Mouse (Mus musculus): Measurements from ENCODE around the gene Ccdc189. TPM values are rescaled to one million over a fixed set of nuclear protein-coding genes. Genes with fewer than 3 reads are reported as not detected.
"Not testable (repeated sequence)": the region's sequence is repeated elsewhere in the genome, so short reads cannot be mapped to it uniquely, and the experiment has no call there.

The Ccdc189 gene
- total RNA-seq (2021), result 1 to 10 TPM; 7.5 to 8.9 TPM
- long read RNA-seq, experiment 1, partial matches to known transcripts, result 0 of 16 reads
- long read RNA-seq, experiment 1, other reads (novel, unspliced or antisense), result 9 of 16 reads
- long read RNA-seq, experiment 2, partial matches to known transcripts, result 0 of 9 reads
- long read RNA-seq, experiment 2, other reads (novel, unspliced or antisense), result 6 of 9 reads

GRCm38 (mm10) chr7:127588011-127588871, at the start of gene Ccdc189, which contains the start of gene Rnf40:
Gene Ccdc189 (minus strand): TSS chr7:127588595.
Gene Rnf40 (plus strand): TSS chr7:127588767.
- DNase-seq (ENCODE audit: low spot score in 2 of 2), result peak; percentile 87 to 95

GRCm38 (mm10) chr7:127636963-127637362, 48.6 kb upstream of the Ccdc189 start:
- DNase-seq (ENCODE audit: low spot score in 2 of 2), result peak; percentile 79 to 83

DNA sequence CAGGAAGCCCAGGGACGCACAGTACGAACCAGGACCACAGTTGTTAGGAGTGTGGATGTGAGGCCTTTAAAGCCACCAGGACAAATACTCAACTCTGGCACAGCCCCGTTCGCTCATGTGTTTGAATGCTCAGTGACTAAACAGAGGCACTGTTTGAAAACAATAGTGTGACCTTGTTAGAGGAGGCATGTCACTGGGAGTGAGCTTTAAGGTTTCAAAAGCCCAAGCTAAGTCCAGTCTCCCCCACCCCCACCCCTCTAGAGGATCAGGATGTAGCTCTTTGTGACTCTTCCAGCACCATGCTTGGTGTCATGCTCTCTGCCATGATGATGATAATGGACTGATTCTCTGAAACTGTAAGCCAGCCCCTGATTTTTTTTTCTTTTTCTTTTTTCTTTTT, 43.0 kb upstream of the Ccdc189 start:
- no peak for DNase-seq (ENCODE audit: low spot score in 2 of 2)

GRCm38 (mm10) chr7:127628646-127629045, 40.3 kb upstream of the Ccdc189 start:
- DNase-seq (ENCODE audit: low spot score in 2 of 2), result no peak

DNA sequence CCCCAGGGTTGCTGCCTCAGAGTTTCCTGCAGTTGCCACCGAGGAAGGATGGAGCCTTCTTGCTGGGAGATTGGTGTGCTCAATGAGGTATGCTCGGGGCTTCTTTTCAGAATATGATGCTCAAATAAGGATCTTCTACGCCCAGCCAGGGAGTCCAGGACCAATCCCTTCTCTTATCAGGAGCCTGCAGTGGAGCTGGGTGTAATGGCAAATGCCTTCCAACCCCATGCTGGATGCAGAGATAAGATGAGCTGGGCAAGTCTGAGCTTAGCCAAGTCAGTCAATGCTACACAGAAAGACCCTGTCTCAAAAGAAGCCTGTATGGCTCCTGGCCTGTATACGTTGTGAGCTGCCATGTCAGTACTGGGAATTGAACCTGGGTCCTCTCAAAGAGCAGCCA, 38.1 kb upstream of the Ccdc189 start:
- no peak for DNase-seq (ENCODE audit: low spot score in 2 of 2)

GRCm38 (mm10) chr7:127626039-127626438, 37.6 kb upstream of the Ccdc189 start:
- DNase-seq (ENCODE audit: low spot score in 2 of 2), result no peak

- DNase-seq (ENCODE audit: low spot score in 2 of 2), result not testable (repeated sequence)
These were observed 30.0 kb upstream of the Ccdc189 start for GRCm38 (mm10) chr7:127618402-127618801.

DNA sequence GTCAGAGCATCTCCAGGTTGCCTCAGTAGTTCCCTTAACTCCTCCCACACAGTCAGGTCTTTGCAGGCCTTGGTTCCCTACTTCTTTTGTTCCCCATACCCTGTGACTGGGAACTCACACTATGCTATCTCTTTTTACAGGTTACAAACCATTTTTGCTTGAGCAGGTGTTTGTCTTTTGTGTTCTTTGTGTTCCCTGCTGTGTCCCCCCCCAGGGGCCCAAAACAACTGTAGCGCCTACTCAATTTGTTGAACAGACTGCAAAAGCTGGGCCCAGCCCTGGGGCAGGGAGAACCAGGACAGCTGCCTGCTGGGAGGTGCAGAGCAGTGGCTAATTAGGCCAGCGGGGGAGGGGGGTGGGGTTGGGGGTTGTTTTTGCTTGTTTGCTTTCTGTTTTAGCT, 29.6 kb upstream of the Ccdc189 start:
- no peak for DNase-seq (ENCODE audit: low spot score in 2 of 2)

GRCm38 (mm10) chr7:127616881-127617280, 28.5 kb upstream of the Ccdc189 start:
- no peak for DNase-seq (ENCODE audit: low spot score in 2 of 2)

DNA sequence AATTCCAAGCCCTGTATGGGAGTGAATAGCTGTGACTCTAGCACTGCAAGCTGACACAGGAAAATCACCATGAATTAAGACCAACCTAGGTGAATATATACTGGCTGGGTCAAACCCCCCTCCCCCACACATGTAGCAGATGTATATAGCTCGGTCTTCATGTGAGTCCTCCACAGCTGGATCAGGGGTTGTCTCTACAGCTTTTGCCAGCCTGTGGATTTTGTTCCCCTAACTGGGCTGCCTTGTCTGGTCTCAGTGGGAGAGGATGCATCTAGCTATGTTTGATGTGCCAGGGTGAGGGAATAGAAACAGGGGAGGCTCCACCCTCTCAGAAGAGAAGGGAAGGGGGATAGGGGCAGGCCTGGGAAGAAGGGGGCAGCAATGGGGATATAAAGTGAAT, 27.9 kb upstream of the Ccdc189 start:
- no peak for DNase-seq (ENCODE audit: low spot score in 2 of 2)

- DNase-seq (ENCODE audit: low spot score in 2 of 2), result peak; percentile 65 to 70
These were observed 26.8 kb upstream of the Ccdc189 start, which contains the start of gene Zfp629 for GRCm38 (mm10) chr7:127614891-127615843. Gene Zfp629 (minus strand): TSS chr7:127615797.

GRCm38 (mm10) chr7:127614511-127614890, 26.1 kb upstream of the Ccdc189 start:
- peak in 1 of 2 experiments; percentile 31 for DNase-seq (ENCODE audit: low spot score in 2 of 2)

DNA sequence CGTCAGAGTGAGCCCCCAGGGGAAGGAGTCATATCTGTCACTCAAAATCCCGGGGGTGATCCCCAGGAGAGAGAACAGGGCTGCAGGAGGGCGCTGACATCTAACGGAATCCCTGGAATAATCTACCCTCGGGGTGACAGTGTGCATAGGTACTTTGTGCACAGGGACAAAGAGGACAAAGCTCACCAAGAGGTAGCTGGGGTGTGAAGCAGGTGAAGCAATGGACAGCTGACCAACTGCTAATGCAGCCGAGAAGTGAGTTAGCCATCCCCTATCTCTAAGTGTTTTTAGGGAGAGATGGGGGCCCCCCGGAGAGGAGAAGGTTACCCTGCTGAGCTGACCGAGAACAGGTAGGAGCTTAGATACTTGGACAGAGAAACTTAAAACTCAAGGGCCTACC, 25.7 kb upstream of the Ccdc189 start:
- DNase-seq (ENCODE audit: low spot score in 2 of 2), result no peak

GRCm38 (mm10) chr7:127613501-127613900, 25.1 kb upstream of the Ccdc189 start:
- no peak for DNase-seq (ENCODE audit: low spot score in 2 of 2)

DNA sequence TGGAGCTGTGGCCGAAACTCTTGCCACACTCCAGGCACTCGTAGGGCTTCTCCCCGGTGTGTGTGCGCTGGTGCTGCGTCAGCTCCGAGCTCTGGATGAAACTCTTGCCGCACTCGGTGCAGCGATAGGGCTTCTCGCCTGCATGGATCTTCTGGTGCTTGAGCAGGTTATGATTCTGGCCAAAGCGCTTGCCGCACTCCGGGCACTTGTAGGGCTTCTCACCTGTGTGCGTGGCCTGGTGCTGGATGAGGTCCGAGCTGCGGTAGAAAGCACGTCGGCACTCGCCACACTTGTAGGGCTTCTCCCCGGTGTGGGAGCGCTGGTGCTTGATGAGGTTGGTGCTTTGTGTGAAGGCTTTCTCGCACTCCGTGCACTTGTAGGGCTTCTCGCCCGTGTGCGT, 23.2 kb upstream of the Ccdc189 start:
- DNase-seq (ENCODE audit: low spot score in 2 of 2), result no peak

GRCm38 (mm10) chr7:127611011-127611410, 22.6 kb upstream of the Ccdc189 start:
- no peak for DNase-seq (ENCODE audit: low spot score in 2 of 2)

- DNase-seq (ENCODE audit: low spot score in 2 of 2), result no peak
These were observed 18.8 kb upstream of the Ccdc189 start for GRCm38 (mm10) chr7:127607150-127607549.

DNA sequence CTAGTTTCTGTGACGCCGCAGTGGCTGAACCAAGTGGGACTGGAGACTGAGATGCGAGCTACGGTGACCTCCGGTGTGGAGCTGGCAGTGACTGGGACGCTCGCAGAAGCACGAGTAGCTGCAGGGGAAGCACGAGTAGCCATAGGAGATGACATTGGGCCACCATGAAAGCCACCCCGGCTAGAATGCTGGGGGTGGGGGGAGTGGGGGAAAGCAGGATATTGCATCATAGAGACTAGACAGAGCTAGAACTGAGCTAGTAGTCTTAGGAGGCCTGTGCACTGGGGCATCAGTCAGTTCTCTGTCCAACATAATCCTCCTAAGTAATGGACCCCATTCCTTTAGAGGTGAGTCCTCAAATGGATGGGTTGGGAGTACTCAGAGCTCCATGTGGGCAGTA, 15.9 kb upstream of the Ccdc189 start:
- DNase-seq (ENCODE audit: low spot score in 2 of 2), result no peak

GRCm38 (mm10) chr7:127602903-127603302, 14.5 kb upstream of the Ccdc189 start:
- DNase-seq (ENCODE audit: low spot score in 2 of 2), result no peak

GRCm38 (mm10) chr7:127601735-127602134, 13.3 kb upstream of the Ccdc189 start:
- no peak for DNase-seq (ENCODE audit: low spot score in 2 of 2)

DNA sequence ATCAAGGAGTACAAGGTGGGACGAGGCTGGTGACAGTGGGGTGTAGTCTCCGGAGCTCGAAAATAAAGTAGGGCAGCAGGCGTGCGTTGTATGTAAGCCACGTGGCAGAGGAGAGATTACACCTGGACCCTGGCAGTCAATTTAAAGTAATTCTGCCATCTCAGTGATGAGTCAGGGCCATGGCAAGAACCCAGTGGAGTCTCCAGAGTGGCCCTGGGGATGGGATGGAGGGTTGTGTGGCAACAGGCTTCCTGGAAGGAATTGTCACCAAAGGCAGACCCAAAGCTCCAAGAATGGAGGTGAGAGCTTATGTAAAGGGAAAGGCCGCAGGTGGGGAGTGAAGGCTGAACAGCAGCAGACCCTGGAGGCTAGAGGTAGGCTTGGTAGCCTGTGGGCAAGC, 12.2 kb upstream of the Ccdc189 start:
- no peak for DNase-seq (ENCODE audit: low spot score in 2 of 2)
